Mouse (Mus musculus) embryonic facial prominence, embryonic 12.5 days (tissue): ENCODE data around the gene Rbms3. TPM values are rescaled to one million over a fixed set of nuclear protein-coding genes. Genes with fewer than 3 reads are reported as not detected.

Experiments used
- ATAC-seq: fragments of 200-750 bp; cut with Nextera tagmentation; 2 replicates; pipeline ENCODE4 v1.8.0; 2017; ENCODE audit not compliant: insufficient number of reproducible peaks, insufficient read depth, low FRiP score, low TSS enrichment
- H3K27ac ChIP-seq: fragments of 300-500 bp; sonication (generic); 2 replicates; pipeline ENCODE4 v1.5.1; 2016; ENCODE audit warnings: mild to moderate bottlenecking
- H3K27me3 ChIP-seq: fragments of 300-500 bp; sonication (generic); 2 replicates; pipeline ENCODE4 v1.6.1; 2016; ENCODE audit warnings: mild to moderate bottlenecking, moderate library complexity
- H3K36me3 ChIP-seq: fragments of 300-500 bp; sonication (generic); 2 replicates; pipeline ENCODE4 v1.6.1; 2016; ENCODE audit warnings: mild to moderate bottlenecking
- H3K4me1 ChIP-seq: fragments of 300-500 bp; sonication (generic); 2 replicates; pipeline ENCODE4 v1.6.1; 2016
- H3K4me2 ChIP-seq: fragments of 300-500 bp; sonication (generic); replicated peaks from 2 replicates; pipeline ENCODE4 v1.6.1; 2016; ENCODE audit warnings: mild to moderate bottlenecking, moderate library complexity
- H3K4me3 ChIP-seq: fragments of 300-500 bp; sonication (generic); 2 replicates; pipeline ENCODE4 v1.5.1; 2016; ENCODE audit warnings: mild to moderate bottlenecking
- H3K9ac ChIP-seq: fragments of 300-500 bp; sonication (generic); 2 replicates; pipeline ENCODE4 v1.6.1; 2016; ENCODE audit warnings: mild to moderate bottlenecking, moderate library complexity
- H3K9me3 ChIP-seq: fragments of 300-500 bp; sonication (generic); 2 replicates; pipeline ENCODE4 v1.6.1; 2016; ENCODE audit warnings: mild to moderate bottlenecking, moderate library complexity
- WGBS: fragments of 180-500 bp; shearing (Covaris S2); methylation state at CpG from one replicate; pipeline ENCODE4 v1.1.7; 2016; 5-methylcytosine and 5-hydroxymethylcytosine counted together
- polyA plus RNA-seq: library from polyadenylated mRNA; unstranded; fragments of >200 nt; fragmentation: Nextera tagmentation; extraction: Ambion mirVana; gene quantifications from 2 replicates; pipeline ENCODE4 v1.2.1, GENCODE M21; 2016

The Rbms3 gene
- polyA plus RNA-seq, 1 experiment from 2014 or later: 94.1 TPM

- no peak overlapping the region for H3K4me3 ChIP-seq
- no peaks in the 10 kb centered on the region for H3K9me3 ChIP-seq
- no peak overlapping the region for H3K27ac ChIP-seq
- ATAC-seq: no peak
- no peaks in the 10 kb centered on the region for H3K36me3 ChIP-seq
- no peak overlapping the region for H3K4me2 ChIP-seq
- H3K27me3 ChIP-seq: no peaks in the 10 kb centered on the region
- peaks cover 11% of the 10 kb centered on the region for H3K4me1 ChIP-seq
- H3K9ac ChIP-seq: no peak overlapping the region
- 33% methylated on average over 6 of the region's 6 CpGs for WGBS
Observed at GRCm38 (mm10) chr9:117205395-117205794, 424.3 kb downstream of the Rbms3 start.

- Histone ChIP-seq H3K36me3 (peaks cover 7% of the 10 kb centered on the region; the same call in 1 of the 2 replicates), H3K9me3 (no peaks in the 10 kb centered on the region), H3K9ac (no peak overlapping the region), H3K4me2 (no peak overlapping the region), H3K4me1 (no peaks in the 10 kb centered on the region), H3K27ac (no peak overlapping the region), H3K4me3 (no peak overlapping the region), H3K27me3 (no peaks in the 10 kb centered on the region)
- no peak for ATAC-seq
- WGBS: 90% methylated on average over 7 of the region's 7 CpGs
Observed at GRCm38 (mm10) chr9:117200067-117200658, 429.6 kb downstream of the Rbms3 start.

GRCm38 (mm10) chr9:117197531-117197930 lies 432.2 kb downstream of the Rbms3 start:
- H3K4me3 ChIP-seq: no peak overlapping the region
- H3K4me2 ChIP-seq: no peak overlapping the region
- H3K36me3 ChIP-seq: peaks cover 7% of the 10 kb centered on the region; the same call in 1 of the 2 replicates
- H3K9me3 ChIP-seq: no peaks in the 10 kb centered on the region
- 72% methylated on average over 3 of the region's 3 CpGs for WGBS
- H3K27me3 ChIP-seq: no peaks in the 10 kb centered on the region
- H3K27ac ChIP-seq: no peak overlapping the region
- peaks cover 15% of the 10 kb centered on the region for H3K4me1 ChIP-seq
- ATAC-seq: no peak
- no peak overlapping the region for H3K9ac ChIP-seq

- WGBS: 58% methylated on average over 14 of the region's 14 CpGs
- ATAC-seq: peak; percentile 84
- H3K27ac ChIP-seq: peak overlapping the region; percentile 95
- H3K36me3 ChIP-seq: peaks cover 7% of the 10 kb centered on the region; the same call in 1 of the 2 replicates
- 0 out of 2 replicates have a peak overlapping the region, but pooled peaks have one; percentile 30 for H3K9ac ChIP-seq
- no peaks in the 10 kb centered on the region for H3K27me3 ChIP-seq
- peak overlapping the region; percentile 24 for H3K4me2 ChIP-seq
- peaks cover 2% of the 10 kb centered on the region; the same call in 1 of the 2 replicates for H3K9me3 ChIP-seq
- peaks cover 24% of the 10 kb centered on the region for H3K4me1 ChIP-seq
- H3K4me3 ChIP-seq: no peak overlapping the region
Observed at GRCm38 (mm10) chr9:117192565-117193540, 436.9 kb downstream of the Rbms3 start.

- no peaks in the 10 kb centered on the region for H3K27me3 ChIP-seq
- H3K36me3 ChIP-seq: peaks cover 7% of the 10 kb centered on the region; the same call in 1 of the 2 replicates
- peak overlapping the region; percentile 24 for H3K4me2 ChIP-seq
- H3K27ac ChIP-seq: peak overlapping the region; percentile 95
- no peak overlapping the region for H3K9ac ChIP-seq
- ATAC-seq: peak; percentile 59; the same call in 1 of the 2 replicates
- WGBS: 19% methylated on average over 15 of the region's 15 CpGs
- peaks cover 28% of the 10 kb centered on the region for H3K4me1 ChIP-seq
- peaks cover 2% of the 10 kb centered on the region; the same call in 1 of the 2 replicates for H3K9me3 ChIP-seq
- H3K4me3 ChIP-seq: no peak overlapping the region
Observed at GRCm38 (mm10) chr9:117192093-117192492, 437.6 kb downstream of the Rbms3 start.

- Histone ChIP-seq H3K9ac (no peak overlapping the region), H3K36me3 (peaks cover 7% of the 10 kb centered on the region; the same call in 1 of the 2 replicates), H3K27me3 (no peaks in the 10 kb centered on the region), H3K4me2 (no peak overlapping the region), H3K9me3 (peaks cover 2% of the 10 kb centered on the region; the same call in 1 of the 2 replicates), H3K4me3 (no peak overlapping the region), H3K4me1 (peaks cover 21% of the 10 kb centered on the region), H3K27ac (no peak overlapping the region)
- no peak for ATAC-seq
- 83% methylated on average over 3 of the region's 3 CpGs for WGBS
Observed at GRCm38 (mm10) chr9:117188406-117188805, 441.3 kb downstream of the Rbms3 start.

GRCm38 (mm10) chr9:117187116-117188034 lies 442.3 kb downstream of the Rbms3 start:
- Histone ChIP-seq H3K27ac (no peak overlapping the region), H3K9me3 (peaks cover 2% of the 10 kb centered on the region; the same call in 1 of the 2 replicates), H3K4me2 (no peak overlapping the region), H3K4me1 (peaks cover 11% of the 10 kb centered on the region; the same call in 1 of the 2 replicates), H3K9ac (no peak overlapping the region), H3K27me3 (no peaks in the 10 kb centered on the region), H3K4me3 (no peak overlapping the region), H3K36me3 (peaks cover 9% of the 10 kb centered on the region; the same call in 1 of the 2 replicates)
- no peak for ATAC-seq
- 74% methylated on average over 15 of the region's 15 CpGs for WGBS

GRCm38 (mm10) chr9:117180658-117181057 lies 449.1 kb downstream of the Rbms3 start:
- H3K27me3 ChIP-seq: no peaks in the 10 kb centered on the region
- peak overlapping the region; percentile 26; the same call in 1 of the 2 replicates for H3K27ac ChIP-seq
- 39% methylated on average over 7 of the region's 7 CpGs for WGBS
- no peak overlapping the region for H3K4me3 ChIP-seq
- H3K4me2 ChIP-seq: no peak overlapping the region
- no peak for ATAC-seq
- peaks cover 24% of the 10 kb centered on the region for H3K4me1 ChIP-seq
- no peak overlapping the region for H3K9ac ChIP-seq
- H3K9me3 ChIP-seq: no peaks in the 10 kb centered on the region
- H3K36me3 ChIP-seq: 0 out of 2 replicates have a peak, but pooled peaks cover 3% of the 10 kb centered on the region

GRCm38 (mm10) chr9:117178366-117178765 lies 451.3 kb downstream of the Rbms3 start:
- no peak overlapping the region for H3K4me2 ChIP-seq
- 84% methylated on average over 4 of the region's 4 CpGs for WGBS
- 0 out of 2 replicates have a peak, but pooled peaks cover 3% of the 10 kb centered on the region for H3K36me3 ChIP-seq
- H3K4me1 ChIP-seq: peaks cover 26% of the 10 kb centered on the region
- no peak overlapping the region for H3K4me3 ChIP-seq
- H3K27me3 ChIP-seq: no peaks in the 10 kb centered on the region
- no peak overlapping the region for H3K27ac ChIP-seq
- no peak overlapping the region for H3K9ac ChIP-seq
- H3K9me3 ChIP-seq: no peaks in the 10 kb centered on the region
- ATAC-seq: no peak

GRCm38 (mm10) chr9:117172526-117172925 lies 457.2 kb downstream of the Rbms3 start:
- ATAC-seq: no peak
- WGBS: 87% methylated on average over 7 of the region's 7 CpGs
- no peak overlapping the region for H3K9ac ChIP-seq
- H3K4me1 ChIP-seq: peaks cover 8% of the 10 kb centered on the region; the same call in 1 of the 2 replicates
- no peak overlapping the region for H3K4me3 ChIP-seq
- no peak overlapping the region for H3K27ac ChIP-seq
- no peaks in the 10 kb centered on the region for H3K27me3 ChIP-seq
- H3K9me3 ChIP-seq: no peaks in the 10 kb centered on the region
- H3K36me3 ChIP-seq: no peaks in the 10 kb centered on the region
- H3K4me2 ChIP-seq: no peak overlapping the region

GRCm38 (mm10) chr9:117169196-117169595 lies 460.5 kb downstream of the Rbms3 start:
- Histone ChIP-seq H3K9ac (no peak overlapping the region), H3K4me3 (no peak overlapping the region)
- 94% methylated on average over 5 of the region's 5 CpGs for WGBS

More at GRCm38 (mm10) chr9:117169196-117169595, 460.5 kb downstream of the Rbms3 start:
- no peaks in the 10 kb centered on the region for H3K36me3 ChIP-seq
- no peak for ATAC-seq
- H3K9me3 ChIP-seq: no peaks in the 10 kb centered on the region
- H3K27ac ChIP-seq: no peak overlapping the region
- no peaks in the 10 kb centered on the region for H3K27me3 ChIP-seq
- H3K4me2 ChIP-seq: no peak overlapping the region
- 0 out of 2 replicates have a peak, but pooled peaks cover 3% of the 10 kb centered on the region for H3K4me1 ChIP-seq
